Mouse (Mus musculus): ENCODE measurements around the gene Nr2c1. TPM values are rescaled to one million over a fixed set of nuclear protein-coding genes. Genes with fewer than 3 reads are reported as not detected.
A peak's percentile ranks its signal among the peaks of the same experiment; 100 is the strongest.

The Nr2c1 gene
- polyA plus RNA-seq, 1 experiment from 2014 or later: 8.3 TPM

GRCm38 (mm10) chr10:94147391-94147755 lies 450 bp upstream of the Nr2c1 start:
- Histone ChIP-seq H3K4me3 (replicated peaks) (peak overlapping the region; percentile 84), H3K9me3 (no peaks in the 10 kb centered on the region), H3K36me3 (no peaks in the 10 kb centered on the region), H3K4me1 (replicated peaks) (peaks cover 5% of the 10 kb centered on the region; the same call in 1 of the 2 replicates), H3K9ac (peak overlapping the region; percentile 92; the same call in 1 of the 2 replicates), H3K27me3 (replicated peaks) (no peaks in the 10 kb centered on the region), H3K4me2 (replicated peaks) (peak overlapping the region; percentile 73), H3K27ac (peak overlapping the region; percentile 95)
- 10% methylated on average over 8 of the region's 8 CpGs for WGBS
- peak; percentile 40 for ATAC-seq

- Histone ChIP-seq H3K9me3 (no peaks in the 10 kb centered on the region), H3K36me3 (no peaks in the 10 kb centered on the region), H3K27ac (no peak overlapping the region), H3K4me1 (replicated peaks) (peaks cover 5% of the 10 kb centered on the region; the same call in 1 of the 2 replicates), H3K4me2 (replicated peaks) (0 out of 2 replicates have a peak overlapping the region, but pooled peaks have one; percentile 4), H3K27me3 (replicated peaks) (no peaks in the 10 kb centered on the region), H3K9ac (no peak overlapping the region), H3K4me3 (replicated peaks) (no peak overlapping the region)
- WGBS: 53% methylated on average over 4 of the region's 4 CpGs
- no peak for ATAC-seq
Observed at GRCm38 (mm10) chr10:94151488-94151887, 3.7 kb downstream of the Nr2c1 start.

GRCm38 (mm10) chr10:94153841-94154240 lies 6.0 kb downstream of the Nr2c1 start:
- ATAC-seq: no peak
- Histone ChIP-seq H3K9ac (no peak overlapping the region), H3K4me1 (replicated peaks) (peaks cover 4% of the 10 kb centered on the region; the same call in 1 of the 2 replicates), H3K27me3 (replicated peaks) (no peaks in the 10 kb centered on the region), H3K27ac (no peak overlapping the region), H3K9me3 (no peaks in the 10 kb centered on the region), H3K36me3 (0 out of 2 replicates have a peak, but pooled peaks cover under 1% of the 10 kb centered on the region), H3K4me3 (replicated peaks) (no peak overlapping the region), H3K4me2 (replicated peaks) (no peak overlapping the region)

GRCm38 (mm10) chr10:94158962-94159361 lies 11.1 kb downstream of the Nr2c1 start:
- no peak overlapping the region for H3K4me3 ChIP-seq (replicated peaks)

GRCm38 (mm10) chr10:94159406-94159805 lies 11.6 kb downstream of the Nr2c1 start:
- H3K27me3 ChIP-seq (replicated peaks): no peaks in the 10 kb centered on the region
- H3K9ac ChIP-seq: no peak overlapping the region
- no peak overlapping the region for H3K4me3 ChIP-seq (replicated peaks)
- no peaks in the 10 kb centered on the region for H3K9me3 ChIP-seq
- H3K4me1 ChIP-seq (replicated peaks): no peaks in the 10 kb centered on the region
- H3K36me3 ChIP-seq: peaks cover 8% of the 10 kb centered on the region; the same call in 1 of the 2 replicates
- no peak overlapping the region for H3K4me2 ChIP-seq (replicated peaks)
- WGBS: 94% methylated on average over 4 of the region's 4 CpGs
- no peak for ATAC-seq
- no peak overlapping the region for H3K27ac ChIP-seq

More at GRCm38 (mm10) chr10:94158962-94159361, 11.1 kb downstream of the Nr2c1 start:
- 93% methylated on average over 6 of the region's 6 CpGs for WGBS
- Histone ChIP-seq H3K27ac (no peak overlapping the region), H3K4me1 (replicated peaks) (no peaks in the 10 kb centered on the region), H3K4me2 (replicated peaks) (no peak overlapping the region), H3K9me3 (no peaks in the 10 kb centered on the region), H3K36me3 (peaks cover 8% of the 10 kb centered on the region; the same call in 1 of the 2 replicates), H3K9ac (no peak overlapping the region), H3K27me3 (replicated peaks) (no peaks in the 10 kb centered on the region)
- no peak for ATAC-seq

GRCm38 (mm10) chr10:94161051-94161765 lies 13.4 kb downstream of the Nr2c1 start:
- H3K9me3 ChIP-seq: no peaks in the 10 kb centered on the region
- no peaks in the 10 kb centered on the region for H3K27me3 ChIP-seq (replicated peaks)
- no peak for ATAC-seq
- H3K27ac ChIP-seq: no peak overlapping the region
- H3K4me3 ChIP-seq (replicated peaks): no peak overlapping the region
- peaks cover 8% of the 10 kb centered on the region; the same call in 1 of the 2 replicates for H3K36me3 ChIP-seq
- H3K9ac ChIP-seq: no peak overlapping the region
- no peak overlapping the region for H3K4me2 ChIP-seq (replicated peaks)
- no peaks in the 10 kb centered on the region for H3K4me1 ChIP-seq (replicated peaks)
- WGBS: 93% methylated on average over 5 of the region's 5 CpGs

- ATAC-seq: no peak
- H3K9ac ChIP-seq: no peak overlapping the region
- no peak overlapping the region for H3K27ac ChIP-seq
- no peaks in the 10 kb centered on the region for H3K9me3 ChIP-seq
- no peak overlapping the region for H3K4me2 ChIP-seq (replicated peaks)
- no peaks in the 10 kb centered on the region for H3K27me3 ChIP-seq (replicated peaks)
- H3K4me3 ChIP-seq (replicated peaks): no peak overlapping the region
- H3K4me1 ChIP-seq (replicated peaks): no peaks in the 10 kb centered on the region
- 93% methylated on average over 7 of the region's 7 CpGs for WGBS
- peaks cover 8% of the 10 kb centered on the region; the same call in 1 of the 2 replicates for H3K36me3 ChIP-seq
Observed at GRCm38 (mm10) chr10:94162031-94162430, 14.2 kb downstream of the Nr2c1 start.

GRCm38 (mm10) chr10:94164104-94164845 lies 16.5 kb downstream of the Nr2c1 start:
- Histone ChIP-seq H3K27ac (no peak overlapping the region), H3K4me3 (replicated peaks) (no peak overlapping the region), H3K27me3 (replicated peaks) (no peaks in the 10 kb centered on the region), H3K9ac (no peak overlapping the region), H3K4me2 (replicated peaks) (no peak overlapping the region), H3K4me1 (replicated peaks) (no peaks in the 10 kb centered on the region), H3K36me3 (peaks cover 10% of the 10 kb centered on the region), H3K9me3 (no peaks in the 10 kb centered on the region)
- no peak for ATAC-seq
- 80% methylated on average over 5 of the region's 5 CpGs for WGBS

- H3K9ac ChIP-seq: no peak overlapping the region
- 85% methylated on average over 16 of the region's 16 CpGs for WGBS
- ATAC-seq: no peak
- H3K27me3 ChIP-seq (replicated peaks): no peaks in the 10 kb centered on the region
- H3K27ac ChIP-seq: no peak overlapping the region
- H3K36me3 ChIP-seq: peaks cover 17% of the 10 kb centered on the region
- H3K9me3 ChIP-seq: no peaks in the 10 kb centered on the region
- H3K4me1 ChIP-seq (replicated peaks): no peaks in the 10 kb centered on the region
- no peak overlapping the region for H3K4me3 ChIP-seq (replicated peaks)
- no peak overlapping the region for H3K4me2 ChIP-seq (replicated peaks)
Observed at GRCm38 (mm10) chr10:94165426-94165825, 17.6 kb downstream of the Nr2c1 start.

- peaks cover 17% of the 10 kb centered on the region for H3K36me3 ChIP-seq
- no peak for ATAC-seq
Observed at GRCm38 (mm10) chr10:94167051-94167750, 19.4 kb downstream of the Nr2c1 start.

GRCm38 (mm10) chr10:94171440-94172130 lies 23.8 kb downstream of the Nr2c1 start:
- WGBS: 57% methylated on average over 12 of the region's 12 CpGs
- H3K27me3 ChIP-seq (replicated peaks): no peaks in the 10 kb centered on the region
- H3K27ac ChIP-seq: peak overlapping the region; percentile 24; the same call in 1 of the 2 replicates
- H3K9me3 ChIP-seq: no peaks in the 10 kb centered on the region
- H3K9ac ChIP-seq: no peak overlapping the region
- peak; percentile 63 for ATAC-seq
- 0 out of 2 replicates have a peak, but pooled peaks cover 2% of the 10 kb centered on the region for H3K4me1 ChIP-seq (replicated peaks)
- H3K36me3 ChIP-seq: peaks cover 25% of the 10 kb centered on the region
- H3K4me3 ChIP-seq (replicated peaks): no peak overlapping the region
- H3K4me2 ChIP-seq (replicated peaks): no peak overlapping the region

More at GRCm38 (mm10) chr10:94167051-94167750, 19.4 kb downstream of the Nr2c1 start:
- no peak overlapping the region for H3K4me3 ChIP-seq (replicated peaks)
- no peaks in the 10 kb centered on the region for H3K9me3 ChIP-seq
- H3K4me1 ChIP-seq (replicated peaks): 0 out of 2 replicates have a peak, but pooled peaks cover 2% of the 10 kb centered on the region
- no peaks in the 10 kb centered on the region for H3K27me3 ChIP-seq (replicated peaks)
- H3K9ac ChIP-seq: no peak overlapping the region
- no peak overlapping the region for H3K27ac ChIP-seq
- 93% methylated on average over 11 of the region's 11 CpGs for WGBS
- no peak overlapping the region for H3K4me2 ChIP-seq (replicated peaks)
